Mouse (Mus musculus): ENCODE data around the gene A230050P20Rik.

GRCm38 (mm10) chr9:20872991-20873390 lies 4.5 kb downstream of the A230050P20Rik start:
- TF ChIP-seq CTCF (IDR thresholded peaks at IDR 0.05; ENCODE audit: extremely low read depth, insufficient read depth, insufficient read length, insufficient replicate concordance) (no peak), POLR2A (IDR thresholded peaks at IDR 0.05; ENCODE audit: low read depth, low read length) (no peak)
